Mouse (Mus musculus) left cerebral cortex, postnatal 25 days (tissue): ENCODE measurements at regions not wholly inside any gene's neighbourhood (a gene's known extent, or its start where the extent isn't known, plus 50 kb on each side); places are given as distances from the start of the nearest gene placed in this dataset.

Experiments
- DNase-seq, 2 experiments: peaks; one replicate each; pipeline ENCODE4 v3.0.0; 2022; ENCODE audit warnings: low spot score in 2 of 2, mixed read lengths in 1 of 2
- intact Hi-C: fragments of 180-260 bp; cut with DNase I; formaldehyde crosslinking; loops from one replicate; pipeline ENCODE4 v1.15.1; 2025

GRCm38 (mm10) chr6:127365651-127366050 lies 81.0 kb upstream of the Parp11 start:
- intact Hi-C loops = loop anchor here (10.0 kb wide), 1 partner anchor 411 kb away; no protein-coding TSS in a partner anchor
- no peak for DNase-seq

- DNase-seq = no peak
- intact Hi-C loops = no loop called here
These were observed 73.6 kb upstream of the Parp11 start for GRCm38 (mm10) chr6:127373052-127373451.

DNA sequence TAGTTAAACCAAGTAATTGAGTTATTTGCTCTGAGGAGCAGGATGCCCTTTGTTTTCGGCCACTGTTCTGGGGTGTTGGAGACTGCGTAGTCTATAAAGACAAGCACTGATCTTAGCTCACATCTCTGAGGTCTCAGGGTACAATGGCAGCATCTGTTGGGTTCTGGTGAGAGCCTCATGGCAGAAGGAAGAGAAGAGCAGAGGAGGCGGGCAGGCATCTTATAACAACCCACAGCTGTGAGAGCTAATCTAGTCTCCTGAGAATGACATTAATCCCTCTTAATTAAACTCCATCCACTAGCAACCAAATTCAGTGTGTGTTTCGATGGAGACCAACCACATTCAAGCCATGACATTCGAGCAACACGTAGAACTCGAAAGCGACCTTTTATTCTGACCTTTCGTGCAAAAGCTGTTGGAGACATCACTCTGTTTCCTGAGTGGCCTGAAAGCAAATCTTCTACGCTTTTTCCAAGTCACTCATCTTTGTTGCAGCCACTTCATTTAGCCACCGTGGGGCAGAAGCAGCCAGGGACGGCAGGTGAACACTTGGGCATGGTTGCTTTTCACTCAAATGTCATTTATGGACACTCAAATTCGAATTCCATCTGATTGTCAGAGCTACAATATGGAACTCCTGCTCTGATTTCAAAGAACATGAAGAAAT lies 72.7 kb upstream of the Parp11 start:
- DNase-seq = no peak
- intact Hi-C loops = no loop called here

DNA sequence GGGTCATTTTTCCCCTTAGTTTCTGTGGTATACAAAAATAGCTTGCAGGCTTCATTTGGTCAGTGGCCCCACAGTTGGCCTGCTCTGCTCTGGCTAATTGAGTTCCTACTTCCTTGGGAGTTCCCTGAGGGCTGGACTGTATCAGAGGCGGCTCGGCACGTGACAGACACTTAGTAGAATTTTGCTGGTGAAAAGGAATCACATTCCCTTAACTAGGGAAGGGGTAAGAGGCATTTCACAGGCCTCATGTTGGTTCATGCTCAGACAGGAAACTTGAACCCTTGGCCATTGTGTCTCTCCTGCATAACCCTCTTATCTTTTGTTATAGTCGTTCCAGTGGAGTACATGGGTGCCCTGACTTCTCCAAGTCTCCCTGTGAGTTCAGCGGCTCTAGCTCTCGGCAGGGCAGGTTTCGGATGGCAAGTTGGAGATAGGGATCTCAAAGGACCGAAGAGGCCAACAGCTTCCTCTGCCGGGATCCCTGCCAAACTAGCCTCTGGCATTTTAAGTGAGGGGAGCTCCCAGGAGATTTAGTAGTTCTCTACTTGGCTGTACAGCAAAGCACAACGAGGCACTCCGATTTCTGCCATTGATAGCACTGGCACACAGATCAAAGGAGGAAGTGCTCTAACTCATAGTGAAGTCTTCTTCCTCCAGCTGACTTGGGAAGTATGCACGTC lies 72.0 kb upstream of the Parp11 start:
- DNase-seq = no peak

DNA sequence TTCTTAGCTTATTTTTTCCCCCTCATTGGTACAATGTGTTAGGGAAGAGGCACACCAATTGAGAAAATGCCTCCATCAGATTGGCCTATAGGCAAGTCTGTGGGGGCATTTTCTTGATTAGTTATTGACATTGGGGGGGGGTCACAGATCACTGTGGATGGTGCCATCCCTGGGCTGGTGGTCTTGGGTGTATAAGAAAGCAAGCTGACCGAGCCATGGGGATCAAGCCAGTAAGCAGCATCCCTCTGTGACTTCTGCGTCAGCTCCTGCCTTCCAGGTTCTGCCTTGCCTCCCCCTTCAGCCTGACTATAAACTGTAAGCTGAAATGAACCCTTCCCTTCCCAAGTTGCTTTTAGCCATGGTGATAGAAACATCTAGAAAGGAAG lies 71.5 kb upstream of the Parp11 start:
- intact Hi-C loops = loop anchor here (5.0 kb wide), 1 partner anchor 67 kb away; no protein-coding TSS in a partner anchor

More for the DNA sequence above, 72.0 kb upstream of the Parp11 start:
- intact Hi-C loops = loop anchor here (5.0 kb wide), 1 partner anchor 68 kb away; no protein-coding TSS in a partner anchor

GRCm38 (mm10) chr6:127375711-127376199 lies 70.9 kb upstream of the Parp11 start:
- no peak for DNase-seq
- intact Hi-C loops = loop anchor here (5.0 kb wide), 1 partner anchor 67 kb away; no protein-coding TSS in a partner anchor

More for the DNA sequence above, 71.5 kb upstream of the Parp11 start:
- no peak for DNase-seq

DNA sequence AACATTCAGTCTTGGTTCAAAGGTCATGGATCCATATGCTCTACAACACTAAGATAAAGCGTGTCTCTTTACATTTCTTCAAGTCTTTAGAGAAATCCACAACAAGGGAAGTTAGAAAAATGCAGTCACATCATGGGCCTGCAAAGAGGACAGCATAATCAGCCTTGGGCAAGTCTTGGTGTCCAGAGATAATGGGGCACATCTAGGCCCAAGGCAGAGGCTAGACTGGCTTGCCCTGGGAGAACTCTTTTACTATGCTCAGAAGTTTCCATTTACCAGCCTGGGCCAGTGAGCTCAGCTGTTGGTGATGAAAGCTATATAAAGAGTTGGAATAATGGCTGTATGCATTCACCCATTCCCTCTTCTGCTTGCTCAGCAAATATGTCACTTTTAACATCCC lies 67.9 kb upstream of the Parp11 start:
- intact Hi-C loops = loop anchor here (5.0 kb wide), 1 partner anchor 64 kb away; no protein-coding TSS in a partner anchor
- no peak for DNase-seq

DNA sequence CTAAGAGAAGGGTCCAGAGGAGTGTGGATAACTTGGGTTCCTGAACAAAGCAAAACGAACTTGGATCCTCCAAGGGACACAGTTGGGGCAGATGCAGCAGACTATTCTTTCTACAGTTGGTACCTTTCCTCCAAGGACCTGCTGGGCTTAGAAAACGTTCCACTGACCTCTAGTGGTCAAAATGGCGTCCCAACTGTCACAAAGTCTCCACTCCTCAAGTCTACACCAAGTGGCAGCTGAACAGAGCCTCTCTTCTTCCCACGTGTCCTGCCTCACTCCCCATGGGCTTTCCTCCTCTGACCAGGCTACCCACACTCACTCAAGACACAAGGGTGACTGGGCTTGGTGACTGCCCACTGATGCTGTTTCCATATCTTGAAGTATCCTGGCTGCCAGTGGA lies 67.1 kb upstream of the Parp11 start:
- intact Hi-C loops = loop anchor here (5.0 kb wide), 1 partner anchor 63 kb away; no protein-coding TSS in a partner anchor
- DNase-seq = peak; percentile 15 to 17

- DNase-seq = no peak
- intact Hi-C loops = no loop called here
These were observed 65.3 kb upstream of the Parp11 start for GRCm38 (mm10) chr6:127381148-127381888.

GRCm38 (mm10) chr6:127391258-127392011 lies 55.2 kb upstream of the Parp11 start:
- intact Hi-C loops = no loop called here

DNA sequence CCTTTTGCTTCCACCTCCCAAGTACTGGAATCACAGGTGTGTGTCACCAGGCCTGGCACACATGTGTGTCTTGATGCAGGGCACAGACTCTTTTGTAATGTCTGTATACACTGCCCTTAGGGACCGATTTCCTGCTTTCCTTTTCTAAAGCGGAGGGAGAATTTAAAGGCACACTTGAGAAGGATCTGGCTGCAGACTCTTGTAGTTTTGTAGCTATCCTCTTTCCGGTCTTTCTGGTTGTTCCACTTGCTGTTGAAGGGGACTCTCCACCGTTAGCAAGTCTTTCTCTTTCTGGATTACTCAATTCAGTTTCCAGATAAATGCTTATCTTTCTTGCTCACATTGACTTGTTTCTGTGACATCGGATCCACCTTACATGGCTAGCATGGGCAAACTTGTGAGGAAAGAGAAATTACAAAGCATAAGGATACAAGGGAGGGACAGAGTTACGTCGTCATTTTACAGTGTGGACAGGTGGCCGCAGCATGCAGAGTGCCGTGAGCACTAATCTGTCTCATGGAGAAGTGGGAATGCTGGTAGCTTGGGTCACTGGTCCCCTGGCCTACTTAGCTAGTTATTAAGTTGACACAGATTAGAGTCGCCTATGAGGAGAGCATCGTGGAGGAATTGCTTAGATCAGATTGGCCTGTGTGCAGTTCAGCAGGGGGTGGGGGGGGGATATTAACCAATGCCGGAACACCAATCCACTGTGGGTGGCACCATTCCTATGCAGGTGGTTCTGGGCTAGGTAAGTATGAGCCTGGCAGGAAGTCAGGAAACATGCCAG lies 54.4 kb upstream of the Parp11 start:
- DNase-seq = no peak

More at GRCm38 (mm10) chr6:127391258-127392011, 55.2 kb upstream of the Parp11 start:
- DNase-seq = no peak

DNA sequence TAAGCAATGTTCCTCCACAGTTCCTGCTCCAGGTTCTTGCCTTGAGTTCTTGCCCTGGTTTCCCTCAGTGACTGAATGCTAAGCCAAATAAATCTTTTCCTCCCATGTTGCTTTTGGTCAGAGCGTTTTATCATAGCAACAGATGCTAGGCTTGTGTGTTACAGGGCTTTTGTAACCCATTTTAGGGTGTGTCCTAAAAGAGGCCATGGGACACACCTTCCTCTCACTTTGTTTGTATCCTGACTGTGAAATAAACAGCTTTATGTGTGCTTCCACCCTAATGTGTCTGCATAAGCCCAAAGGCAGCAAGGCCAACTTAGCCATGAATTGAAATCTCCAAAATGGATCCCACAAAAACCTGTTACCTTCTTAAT lies 53.9 kb upstream of the Parp11 start:
- intact Hi-C loops = no loop called here
- no peak for DNase-seq

More for the DNA sequence above, 54.4 kb upstream of the Parp11 start:
- intact Hi-C loops = no loop called here

DNA sequence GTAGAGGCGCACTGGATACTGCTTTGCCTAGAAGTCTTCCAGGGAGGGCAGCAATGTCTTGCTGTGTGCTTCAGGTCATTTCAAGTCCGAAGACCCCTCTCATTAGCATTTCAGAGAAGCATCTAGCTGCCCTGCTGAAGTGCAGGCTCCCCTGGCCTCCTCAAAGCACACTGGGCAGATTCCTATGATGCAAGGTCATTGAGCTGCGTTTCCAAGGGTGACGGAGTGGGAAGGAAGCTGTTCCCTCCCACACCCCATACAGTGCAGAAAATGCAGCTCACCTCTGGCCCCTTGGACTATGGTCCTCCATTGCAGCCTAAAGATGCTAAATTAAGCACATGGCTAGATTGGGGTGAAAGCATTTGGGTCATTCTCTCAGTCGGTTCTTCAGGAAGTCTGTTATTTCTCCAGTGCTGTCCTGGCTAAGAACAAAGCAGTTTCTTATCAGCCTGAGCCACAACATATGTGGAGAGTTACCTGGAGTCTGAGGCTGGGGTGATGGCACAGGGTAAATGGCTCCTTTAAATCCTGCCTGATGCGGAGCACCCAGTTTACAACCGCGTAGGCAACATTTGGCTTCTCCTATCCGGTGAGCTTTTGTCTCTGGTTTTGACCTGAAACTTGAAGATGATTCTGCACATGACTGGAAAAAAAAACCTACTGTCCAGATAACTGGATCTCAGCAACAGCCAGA lies 52.6 kb upstream of the Parp11 start:
- intact Hi-C loops = no loop called here

More for the DNA sequence above, 52.6 kb upstream of the Parp11 start:
- DNase-seq = no peak
